ENCODE assay signal across 8 mouse cellular contexts in genomic region chr4:149774094-149774470, GRCm38 (mm10). TPM values are rescaled to one million over a fixed set of nuclear protein-coding genes. Genes with fewer than 3 reads are reported as not detected.
A peak's percentile ranks its signal among the peaks of the same experiment; 100 is the strongest.
DNase-seq lines count a peak whose midpoint lies in the region; ATAC-seq and TF ChIP-seq lines count a peak whose summit lies in the region.

TSS of gene Slc25a33 (minus strand) at chr4:149774277.

- WGBS in embryonic facial prominence, embryonic 13.5 days, result under 1% methylated on average over 51 of the region's 51 CpGs
- under 1% methylated on average over 51 of the region's 51 CpGs for whole genome bisulfite sequencing in heart, adult 2 months
- under 1% methylated on average over 38 of the region's 51 CpGs for WGBS in limb, embryonic 14.5 days
- WGBS in midbrain, postnatal 0 days, result 2% methylated on average over 33 of the region's 51 CpGs

- no peaks in the 10 kb centered on the region for H3K9me3 ChIP-seq in embryonic facial prominence, embryonic 13.5 days
- H3K9me3 ChIP-seq in limb, embryonic 14.5 days (ENCODE audit: control insufficient read depth, low read length), result no peaks in the 10 kb centered on the region
- no peaks in the 10 kb centered on the region for H3K9me3 ChIP-seq in midbrain, postnatal 0 days (ENCODE audit: low read length)

- peaks cover 12% of the 10 kb centered on the region for H3K4me1 ChIP-seq in embryonic facial prominence, embryonic 13.5 days
- H3K4me1 ChIP-seq in heart, adult 2 months (ENCODE audit: control insufficient read depth, insufficient read depth, low read length), result peaks cover 10% of the 10 kb centered on the region
- H3K4me1 ChIP-seq in limb, embryonic 14.5 days (ENCODE audit: control insufficient read depth, insufficient read depth, low read length), result peaks cover 13% of the 10 kb centered on the region
- H3K4me1 ChIP-seq in midbrain, postnatal 0 days (ENCODE audit: insufficient read depth, low read length), result 0 out of 2 replicates have a peak, but pooled peaks cover 3% of the 10 kb centered on the region

- DNase-seq in 3134 (ENCODE audit: extremely low read depth, insufficient read length, low spot score), result peak; percentile 91
- peak; percentile 98 to 99 for DNase-seq in adrenal gland, postnatal 36 days
- peak; percentile 98 for DNase-seq in heart, adult 2 months
- peak; percentile 97 for DNase-seq in kidney, adult 8-10 months
- DNase-seq in limb, embryonic 14.5 days (ENCODE audit: low spot score), result peak; percentile 90
- DNase-seq in midbrain, postnatal 0 days (ENCODE audit: low spot score), result peak; percentile 95
- peak; percentile 83 to 90 for DNase-seq in spleen, postnatal 14 days (ENCODE audit: low spot score in 2 of 2)

- H3K27me3 ChIP-seq in embryonic facial prominence, embryonic 13.5 days, result peaks cover 9% of the 10 kb centered on the region; the same call in 1 of the 2 replicates
- no peaks in the 10 kb centered on the region for H3K27me3 ChIP-seq in heart, adult 2 months (ENCODE audit: control insufficient read depth, insufficient read depth, low read length)
- no peaks in the 10 kb centered on the region for H3K27me3 ChIP-seq in limb, embryonic 14.5 days (ENCODE audit: control insufficient read depth, insufficient read depth, low read length)
- no peaks in the 10 kb centered on the region for H3K27me3 ChIP-seq in midbrain, postnatal 0 days (ENCODE audit: insufficient read depth, low read length)

- peak; percentile 95 for ATAC-seq in embryonic facial prominence, embryonic 13.5 days (ENCODE audit: insufficient number of reproducible peaks, insufficient read depth, low FRiP score, low TSS enrichment, low read depth)
- ATAC-seq in limb, embryonic 14.5 days (ENCODE audit: low FRiP score, low read depth), result peak; percentile 100
- ATAC-seq in midbrain, postnatal 0 days (ENCODE audit: low FRiP score), result peak; percentile 98

- peak; percentile 75 for TF ChIP-seq POLR2A in heart, adult 2 months (IDR thresholded peaks at IDR 0.05; ENCODE audit: insufficient read depth, low read depth, low read length)
- peak; percentile 93; the same call in 1 of the 2 replicates for TF ChIP-seq POLR2A in limb, embryonic 14.5 days (IDR thresholded peaks at IDR 0.05; ENCODE audit: borderline replicate concordance, extremely low read depth, insufficient read depth, insufficient read length)

- H3K79me2 ChIP-seq in heart, adult 2 months (replicated peaks; ENCODE audit: control insufficient read depth, insufficient read depth, low read length), result peaks cover 1% of the 10 kb centered on the region; the same call in 1 of the 2 replicates

- peak within 1 kb of the TSS; percentile 81 for H3K4me3 ChIP-seq in embryonic facial prominence, embryonic 13.5 days
- H3K4me3 ChIP-seq in heart, adult 2 months, result peak within 1 kb of the TSS; percentile 74
- H3K4me3 ChIP-seq in limb, embryonic 14.5 days (replicated peaks; ENCODE audit: low read length), result peak within 1 kb of the TSS; percentile 83
- H3K4me3 ChIP-seq in midbrain, postnatal 0 days (ENCODE audit: low read depth, low read length), result peak within 1 kb of the TSS; percentile 58

- intact Hi-C loops in heart, adult 2 months (cut with DNase I), result no loop called here

- TF ChIP-seq CTCF in heart, adult 2 months (IDR thresholded peaks at IDR 0.05), result no peak
- TF ChIP-seq CTCF in midbrain, postnatal 0 days (IDR thresholded peaks at IDR 0.05), result no peak

- H3K9ac ChIP-seq in embryonic facial prominence, embryonic 13.5 days, result peak within 1 kb of the TSS; percentile 87
- peak within 1 kb of the TSS; percentile 91 for H3K9ac ChIP-seq in heart, adult 2 months (ENCODE audit: low read depth, low read length)
- H3K9ac ChIP-seq in limb, embryonic 14.5 days (ENCODE audit: low read depth, low read length, severe bottlenecking), result peak within 1 kb of the TSS; percentile 74
- peak within 1 kb of the TSS; percentile 66 for H3K9ac ChIP-seq in midbrain, postnatal 0 days (replicated peaks; ENCODE audit: low read length, poor library complexity, severe bottlenecking)

- H3K36me3 ChIP-seq in embryonic facial prominence, embryonic 13.5 days, result no peaks in the 10 kb centered on the region
- H3K36me3 ChIP-seq in heart, adult 2 months (ENCODE audit: control insufficient read depth, insufficient read depth, low read length), result no peaks in the 10 kb centered on the region
- H3K36me3 ChIP-seq in limb, embryonic 14.5 days (ENCODE audit: control insufficient read depth, insufficient read depth, low read length), result no peaks in the 10 kb centered on the region
- no peaks in the 10 kb centered on the region for H3K36me3 ChIP-seq in midbrain, postnatal 0 days (ENCODE audit: insufficient read depth, low read length)

- H3K27ac ChIP-seq in embryonic facial prominence, embryonic 13.5 days, result peak within 1 kb of the TSS; percentile 72
- peak within 1 kb of the TSS; percentile 91 for H3K27ac ChIP-seq in heart, adult 2 months
- peak within 1 kb of the TSS; percentile 52 for H3K27ac ChIP-seq in limb, embryonic 14.5 days (replicated peaks; ENCODE audit: low read depth, low read length)
- peak within 1 kb of the TSS; percentile 69 for H3K27ac ChIP-seq in midbrain, postnatal 0 days (ENCODE audit: low read depth, low read length)

- 0 out of 2 replicates have a peak, but pooled peaks have one; percentile 27 for TF ChIP-seq EP300 in heart, adult 2 months (IDR thresholded peaks at IDR 0.05; ENCODE audit: insufficient read depth, low read depth, low read length)

- H3K4me2 ChIP-seq in embryonic facial prominence, embryonic 13.5 days, result peak within 1 kb of the TSS; percentile 100
- peak within 1 kb of the TSS; percentile 89 for H3K4me2 ChIP-seq in limb, embryonic 14.5 days (replicated peaks; ENCODE audit: low read depth, low read length, severe bottlenecking)
- peak within 1 kb of the TSS; percentile 99 for H3K4me2 ChIP-seq in midbrain, postnatal 0 days (ENCODE audit: low read depth, low read length, poor library complexity, severe bottlenecking)

RNA-seq across cellular contexts. Expression of gene Slc25a33, which starts in this region (rescaled TPM):
- total RNA-seq in adrenal gland, postnatal 36 days (2021), result 10 to 100 TPM; 18.3 to 31.6 TPM
- polyA plus RNA-seq in embryonic facial prominence, embryonic 13.5 days (2015; fragmentation: Nextera tagmentation; extraction: Ambion mirVana), result 12.3 and 13.2 TPM in 2 replicates
- 10 to 100 TPM; 22.3 to 26.0 TPM for total RNA-seq in heart, adult 2 months (2021)
- polyA plus RNA-seq in heart, adult 2 months (2012; rRNA removed), result 19.0 and 20.3 TPM in 2 replicates
- polyA plus RNA-seq in limb, embryonic 14.5 days (2012; rRNA removed), result 7.7 and 8.2 TPM in 2 replicates
- 10.8 and 11.8 TPM in 2 replicates for polyA plus RNA-seq in limb, embryonic 14.5 days (2014; fragmentation: Nextera tagmentation; extraction: Ambion mirVana)
- 16.6 and 19.8 TPM in 2 replicates for total RNA-seq in midbrain, postnatal 0 days (2014; rRNA removed)
- polyA plus RNA-seq in midbrain, postnatal 0 days (2015; fragmentation: Nextera tagmentation; extraction: Ambion mirVana), result 32.7 and 34.8 TPM in 2 replicates

Comparison
In these comparisons a context has a peak if more than half of its experiments do, and no peak if none do; other contexts are left out.
1. Peak in every context shown above with its lines: DNase-seq, ATAC-seq, H3K4me3 ChIP-seq and H3K27ac ChIP-seq.